Mouse (Mus musculus) olfactory bulb, adult 2 months (tissue): Measurements from ENCODE around the gene Cplx2.

Experiments used
- CTCF ChIP-seq: fragments of 200-500 bp; IDR thresholded peaks from 2 replicates; pipeline ENCODE4 v1.5.1; 2012; ENCODE audit warnings: low read depth, mild to moderate bottlenecking, low read length, moderate library complexity; ENCODE audit not compliant: insufficient read depth
- POLR2A ChIP-seq: fragments of 200-500 bp; IDR thresholded peaks from 2 replicates; pipeline ENCODE4 v1.6.1; 2012; ENCODE audit warnings: mild to moderate bottlenecking, low read depth, low read length, moderate library complexity; ENCODE audit not compliant: insufficient read depth

GRCm38 (mm10) chr13:54325814-54326213, 45.3 kb upstream of the Cplx2 start:
- TF ChIP-seq CTCF = no peak
- TF ChIP-seq POLR2A = no peak
